Mouse (Mus musculus): ENCODE results near the gene Pqlc2. TPM values are rescaled to one million over a fixed set of nuclear protein-coding genes. Genes with fewer than 3 reads are reported as not detected.

Gene Pqlc2
- total RNA-seq, 2 experiments from 2014 or later: 7.9 to 9.4 TPM

DNA sequence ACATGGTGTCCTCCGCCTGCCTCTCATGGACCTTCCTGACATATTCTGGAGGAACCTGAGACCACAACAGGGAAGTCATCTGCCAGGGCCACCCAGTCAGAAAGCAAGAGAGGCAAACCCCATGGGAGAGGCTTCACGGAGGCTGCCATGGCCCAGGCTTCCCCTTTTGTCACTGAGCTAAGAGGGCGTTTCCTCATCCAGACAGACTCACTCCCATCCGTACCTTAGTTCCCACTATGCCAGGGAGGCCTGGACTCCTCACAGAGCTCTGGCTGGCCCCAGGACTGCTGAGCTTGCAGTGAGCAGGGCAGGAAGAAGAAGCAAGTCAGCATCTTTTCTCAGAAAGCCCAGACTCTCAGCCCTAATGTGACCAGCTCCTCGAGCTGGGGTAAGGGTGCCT is 2.6 kb downstream of the Pqlc2 start:
- no peak for DNase-seq

DNA sequence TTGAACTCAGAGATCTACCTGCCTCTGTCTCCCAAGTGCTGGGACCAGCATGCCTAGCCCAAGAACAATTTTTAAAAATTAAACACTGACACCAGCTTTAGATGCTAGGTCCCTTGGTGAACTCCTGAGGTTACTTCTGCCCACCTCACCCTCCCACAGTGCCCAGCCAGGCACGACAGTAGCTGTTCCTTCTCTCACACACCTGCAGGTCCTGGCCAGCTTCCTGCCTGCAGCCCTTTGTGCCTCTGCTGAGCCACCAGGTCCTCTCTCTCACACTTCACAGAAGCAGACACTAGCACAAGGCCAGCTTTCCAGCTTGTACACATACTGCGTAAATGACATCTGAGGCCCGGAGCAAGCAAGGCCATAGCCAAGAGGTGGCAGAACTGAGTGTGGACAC is 5.0 kb downstream of the Pqlc2 start:
- DNase-seq: no peak

DNA sequence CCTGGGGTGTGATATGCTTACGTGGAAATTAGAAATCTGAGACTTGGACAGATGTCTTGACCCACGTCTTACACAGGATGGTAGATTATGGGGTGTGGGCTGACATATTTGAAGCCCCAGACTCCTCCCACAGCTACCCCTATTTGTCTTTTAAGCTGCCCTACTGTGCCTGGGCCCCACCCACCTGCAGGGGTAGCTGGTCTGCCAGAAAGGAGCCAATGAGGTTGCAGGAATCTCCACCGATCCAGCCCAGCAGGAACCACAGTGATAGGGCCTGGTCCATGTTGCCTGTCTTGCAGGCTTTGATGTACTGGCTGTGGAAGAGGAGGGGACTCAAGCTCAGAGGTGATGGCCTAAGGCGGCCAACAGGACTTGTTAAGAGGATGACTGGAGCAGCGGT is 8.3 kb downstream of the Pqlc2 start:
- DNase-seq: no peak

DNA sequence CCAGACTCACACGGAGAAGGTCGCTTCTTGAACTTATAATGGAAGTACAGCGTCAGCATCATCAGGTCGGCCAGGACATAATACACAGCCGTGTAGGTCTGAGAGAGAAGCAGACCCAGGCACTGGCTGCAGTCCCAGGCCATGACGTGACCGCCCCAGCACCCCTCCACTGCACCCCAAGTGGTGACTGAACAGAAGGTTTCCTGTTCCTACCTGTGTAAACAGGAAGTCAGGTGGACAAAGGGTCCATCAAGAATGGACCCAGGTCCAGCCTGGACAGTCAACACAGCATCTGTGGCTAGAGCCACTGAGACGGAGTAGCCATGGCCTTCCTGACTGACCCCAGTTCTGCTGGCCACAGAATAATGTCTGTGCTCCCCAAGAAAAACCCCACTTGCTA is 8.7 kb downstream of the Pqlc2 start:
- DNase-seq: no peak

DNA sequence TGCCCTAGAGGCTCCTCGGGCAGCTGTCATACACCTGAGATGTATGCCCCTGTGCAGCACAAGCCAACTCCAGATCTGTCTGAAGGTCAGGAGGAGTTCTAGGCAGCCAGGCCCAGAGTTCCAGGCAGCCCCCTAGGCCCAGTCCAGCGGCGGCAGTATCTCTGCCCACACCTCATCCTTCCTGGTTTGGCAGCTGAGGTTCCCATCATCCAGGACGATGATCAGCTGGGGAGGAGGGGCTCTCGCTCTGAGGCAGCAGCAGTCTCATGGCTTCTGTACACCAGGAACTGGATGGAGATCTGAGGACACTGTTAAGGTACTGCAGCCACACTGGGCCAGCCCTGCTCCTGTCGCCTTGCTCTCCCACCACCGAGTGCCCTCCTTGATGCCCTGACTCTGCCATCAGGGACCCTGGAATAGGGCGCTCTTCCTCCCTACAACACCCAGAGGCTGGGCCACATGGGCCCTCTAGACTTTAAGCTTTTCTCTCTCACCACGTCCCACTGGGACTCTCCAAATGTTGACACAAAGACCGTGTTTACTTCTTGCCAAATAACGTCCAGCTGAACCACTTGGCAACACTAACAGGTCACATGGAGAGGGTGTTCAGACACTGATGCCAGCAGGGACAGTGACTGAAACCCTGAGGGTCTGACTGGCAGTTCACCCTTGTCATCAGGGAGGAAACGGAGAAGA is 11.7 kb downstream of the Pqlc2 start:
- no peak for DNase-seq

DNA sequence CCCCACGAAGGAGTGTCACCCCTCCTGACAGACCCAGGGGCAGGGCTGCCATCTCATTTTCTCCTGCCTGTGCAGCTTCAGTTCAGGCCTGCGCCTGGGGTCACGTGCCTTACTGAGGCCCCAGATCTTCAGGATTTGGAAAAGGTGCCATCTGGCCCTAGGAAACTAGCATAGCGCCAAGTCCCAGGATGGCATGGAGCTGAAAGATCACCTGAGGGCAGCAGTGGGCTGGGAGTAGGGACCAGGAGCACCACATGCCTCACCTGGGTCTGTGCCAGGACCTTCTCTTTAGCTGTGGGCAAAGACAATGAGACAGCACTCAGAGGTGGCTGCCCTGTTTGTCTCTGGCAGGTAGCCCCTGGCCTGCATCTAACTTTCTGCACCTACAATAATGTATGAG is 12.9 kb downstream of the Pqlc2 start:
- DNase-seq: peak; percentile 45 to 71

DNA sequence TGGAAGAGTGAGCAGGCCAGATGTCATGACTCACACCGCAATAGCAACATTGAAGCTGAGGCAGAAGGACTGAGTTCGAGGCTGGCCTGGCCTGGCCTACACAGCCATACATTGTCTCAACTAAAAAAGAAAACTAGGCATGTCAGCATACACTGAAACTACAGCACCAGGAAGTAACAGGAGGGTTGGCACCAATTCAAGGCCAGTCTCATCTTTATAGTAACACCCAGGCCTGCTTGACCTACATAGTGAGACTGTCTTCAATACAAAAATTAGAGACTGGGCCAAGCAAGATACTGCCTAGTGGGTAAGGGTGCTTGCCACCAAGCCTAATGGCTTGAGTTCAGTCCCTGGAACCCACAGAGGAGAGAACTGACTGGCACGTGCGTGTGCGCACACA is 18.5 kb downstream of the Pqlc2 start:
- peak in 1 of 2 experiments; percentile 39 for DNase-seq

DNA sequence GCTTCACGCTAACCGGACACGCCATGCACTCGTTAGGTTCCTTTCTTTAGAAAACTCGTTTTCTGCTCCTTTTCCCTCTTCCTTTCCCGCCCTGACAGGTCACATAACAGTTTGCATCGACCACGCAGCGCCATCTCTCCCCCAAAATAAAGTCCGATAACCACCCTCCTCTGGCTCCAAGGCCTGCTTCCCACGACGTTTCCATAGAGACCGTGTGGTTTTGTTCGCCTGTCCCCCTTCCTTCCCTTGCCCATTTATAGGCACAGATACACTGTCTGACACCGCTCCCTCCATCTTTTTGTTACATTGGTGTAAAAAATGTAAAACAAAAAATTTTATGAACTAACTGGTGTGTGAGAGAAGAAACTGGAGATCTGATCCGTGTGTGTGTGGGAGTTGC is 19.4 kb downstream of the Pqlc2 start:
- DNase-seq: no peak

DNA sequence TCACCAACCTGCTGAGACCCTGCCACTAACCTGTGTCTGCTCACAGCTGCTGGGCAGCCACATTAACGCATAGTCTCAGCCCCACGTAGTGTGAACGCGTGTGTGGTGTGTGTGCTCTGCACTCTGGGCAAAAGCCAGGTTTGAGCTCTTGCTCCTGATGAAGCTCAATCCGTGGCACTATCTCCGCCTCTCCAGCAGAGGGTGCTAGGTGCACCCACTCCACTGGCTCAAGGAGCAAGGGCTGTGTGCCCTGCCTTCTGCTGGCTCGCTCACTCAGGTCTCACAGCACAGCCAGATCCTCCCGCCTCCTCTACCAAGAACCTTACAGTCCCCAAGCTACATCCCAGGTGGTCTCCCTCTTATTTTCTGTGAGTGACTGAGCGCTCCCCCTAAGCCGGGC is 21.5 kb downstream of the Pqlc2 start:
- DNase-seq: peak; percentile 58 to 77

DNA sequence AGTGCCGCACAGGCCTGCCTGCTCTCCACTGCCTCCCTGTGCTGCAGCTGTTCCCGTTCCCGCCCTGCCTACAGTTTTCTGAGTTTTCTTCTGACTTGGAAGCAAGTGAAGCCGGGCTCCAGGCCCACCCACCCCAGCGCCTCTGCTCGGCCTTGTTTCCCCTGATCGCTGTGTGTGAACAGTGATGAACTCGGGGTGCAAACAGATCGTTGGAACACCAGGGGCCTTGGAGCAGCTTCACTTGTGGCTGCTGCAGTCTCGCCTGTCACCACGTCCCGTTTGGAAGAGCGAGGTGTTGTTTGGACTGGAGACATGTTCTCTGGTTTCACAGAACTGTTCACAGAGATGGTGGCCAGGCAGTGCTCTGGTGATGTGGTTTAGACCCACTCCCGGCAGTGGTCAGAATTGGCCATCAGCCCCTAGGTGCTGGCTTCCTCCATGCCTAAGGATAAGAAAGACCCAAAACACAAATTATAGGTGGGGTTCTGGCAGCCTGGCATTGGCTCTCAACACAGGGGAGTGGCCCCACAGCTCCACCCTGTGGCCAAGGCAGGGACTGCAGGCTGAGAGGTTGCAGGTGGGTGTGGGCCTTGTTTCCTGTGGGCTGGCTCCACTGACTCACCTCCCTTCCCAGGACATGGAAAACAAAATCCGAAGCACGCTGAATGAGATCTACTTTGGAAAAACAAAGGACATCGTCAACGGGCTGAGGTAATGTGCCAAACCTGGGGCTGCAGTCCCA is 23.2 kb downstream of the Pqlc2 start:
- peak; percentile 88 to 91 for DNase-seq

DNA sequence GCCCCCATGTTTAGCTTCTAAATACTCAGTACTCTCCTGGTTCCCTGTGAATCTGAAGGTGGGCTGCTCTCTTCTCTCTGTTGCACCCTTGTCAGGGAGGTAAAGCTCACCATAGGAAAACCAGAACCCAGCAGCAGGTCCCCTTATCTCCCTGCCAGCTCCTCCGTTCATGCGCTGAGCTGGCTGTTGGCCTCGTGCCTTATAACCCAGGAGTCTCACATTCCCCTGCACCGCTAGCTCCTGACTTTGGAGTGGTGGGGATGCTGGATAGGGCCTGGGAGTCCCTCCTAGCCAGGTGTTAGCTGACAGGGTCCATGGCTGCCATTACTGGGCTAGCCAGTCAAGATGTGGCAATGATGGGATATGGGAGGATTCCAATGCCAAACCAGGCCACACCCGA is 24.3 kb downstream of the Pqlc2 start:
- no peak for DNase-seq

DNA sequence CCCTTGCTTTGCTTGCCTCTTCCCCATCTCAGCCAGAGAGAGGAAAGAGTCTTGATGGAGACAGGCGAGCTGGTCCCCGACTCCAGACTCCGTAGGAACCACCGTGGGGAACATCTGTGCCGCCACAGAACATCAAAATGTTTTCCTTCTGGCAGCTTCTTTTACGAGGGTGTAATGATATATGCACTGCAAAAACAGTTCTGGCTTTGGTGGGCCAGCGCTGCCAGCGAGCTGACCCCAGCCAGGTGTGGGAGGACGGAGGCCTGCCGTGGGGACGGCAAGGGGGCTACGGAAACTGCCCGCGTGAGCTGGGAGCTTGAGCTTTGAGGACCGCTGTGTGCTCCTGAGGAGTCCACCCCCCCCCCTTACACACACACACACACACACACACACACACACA is 25.6 kb downstream of the Pqlc2 start:
- no peak for DNase-seq

DNA sequence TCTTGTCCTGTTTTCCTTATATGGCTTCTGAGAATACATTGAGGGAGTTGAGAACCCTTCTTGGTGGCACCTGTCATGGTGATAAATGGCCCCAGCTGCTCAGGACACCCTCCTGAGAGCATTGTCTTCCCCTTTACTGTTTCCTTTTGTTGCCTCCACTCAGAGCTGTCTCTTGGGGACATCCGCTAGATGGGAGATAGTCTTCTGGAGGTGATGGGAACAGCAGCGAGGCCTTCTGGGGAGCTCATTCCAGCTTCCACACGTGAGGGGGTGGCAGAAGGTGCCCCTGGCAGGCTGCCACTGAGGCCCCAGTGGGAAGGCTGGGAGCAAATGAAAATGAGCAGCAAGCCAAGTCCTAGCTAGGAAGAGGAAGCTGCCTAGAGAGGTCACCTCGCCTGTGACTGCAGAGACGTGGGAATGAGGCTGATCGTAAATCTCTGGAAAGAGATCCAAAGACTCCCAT is 27.5 kb downstream of the Pqlc2 start:
- DNase-seq: peak; percentile 54 to 74

DNA sequence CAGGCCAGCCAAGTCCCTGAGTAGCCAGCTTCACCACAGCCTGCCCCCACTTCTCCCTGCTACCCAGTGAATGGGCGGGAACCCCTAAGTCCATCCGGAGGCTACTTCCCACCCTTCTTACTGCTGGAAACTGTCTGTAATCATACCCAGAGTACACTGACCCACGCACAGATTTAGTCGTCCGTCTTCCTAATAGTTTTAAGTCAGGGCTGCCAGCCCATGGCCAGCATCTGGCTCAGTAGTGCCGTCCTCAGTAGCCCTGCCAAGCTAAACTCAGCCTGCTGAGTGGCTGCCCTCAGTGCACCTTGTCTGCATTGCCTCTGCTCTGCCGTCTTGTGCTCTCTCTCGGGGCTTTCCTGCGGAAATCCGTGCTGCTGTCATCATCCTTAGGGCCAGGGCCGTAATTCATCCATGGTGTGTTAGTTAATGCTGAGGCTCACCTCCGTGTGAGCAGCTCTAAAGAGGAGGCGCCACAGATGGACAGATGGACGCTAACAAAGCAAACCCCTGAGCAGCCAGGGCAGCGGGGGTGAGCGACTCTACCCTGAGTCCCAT is 28.6 kb downstream of the Pqlc2 start:
- DNase-seq: no peak

DNA sequence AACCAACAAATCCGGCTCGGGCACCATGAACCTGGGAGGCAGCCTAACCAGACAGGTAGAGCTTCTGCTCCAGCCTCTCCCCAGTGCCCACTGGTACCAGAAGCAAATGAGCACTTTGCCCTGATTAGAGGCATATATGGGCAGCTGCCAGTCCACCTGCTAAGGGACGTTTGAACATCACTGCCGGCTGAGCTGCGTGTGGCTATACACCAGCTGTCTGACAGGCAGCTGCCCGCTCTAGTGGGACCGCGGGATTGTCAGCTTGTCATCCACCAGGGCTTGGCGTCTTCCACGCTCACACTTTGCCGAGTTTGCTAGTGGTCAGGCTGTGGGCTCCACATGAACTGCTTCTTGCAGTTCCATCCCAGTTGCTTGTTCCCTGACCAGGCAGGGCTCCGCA is 30.0 kb downstream of the Pqlc2 start:
- no peak for DNase-seq

DNA sequence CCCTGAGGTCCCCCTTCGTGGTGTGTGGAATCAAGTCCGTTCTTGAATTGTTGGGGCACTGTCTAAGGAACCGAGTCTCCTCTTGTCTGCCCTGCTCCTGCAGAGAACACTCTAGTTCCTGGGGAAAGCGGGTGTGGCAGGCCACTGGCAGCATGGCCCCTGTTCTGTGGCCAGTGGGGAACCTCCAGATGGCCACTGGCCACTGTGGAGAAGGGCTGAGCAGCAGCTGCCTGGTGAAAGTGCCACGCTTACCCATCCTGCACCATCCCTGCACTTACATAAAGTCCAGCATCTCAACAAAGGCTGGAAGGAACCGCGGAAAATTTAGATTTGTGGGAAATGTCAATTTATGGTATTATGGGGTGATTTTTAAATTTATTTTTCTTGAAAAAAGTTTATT is 34.1 kb downstream of the Pqlc2 start:
- DNase-seq: no peak

DNA sequence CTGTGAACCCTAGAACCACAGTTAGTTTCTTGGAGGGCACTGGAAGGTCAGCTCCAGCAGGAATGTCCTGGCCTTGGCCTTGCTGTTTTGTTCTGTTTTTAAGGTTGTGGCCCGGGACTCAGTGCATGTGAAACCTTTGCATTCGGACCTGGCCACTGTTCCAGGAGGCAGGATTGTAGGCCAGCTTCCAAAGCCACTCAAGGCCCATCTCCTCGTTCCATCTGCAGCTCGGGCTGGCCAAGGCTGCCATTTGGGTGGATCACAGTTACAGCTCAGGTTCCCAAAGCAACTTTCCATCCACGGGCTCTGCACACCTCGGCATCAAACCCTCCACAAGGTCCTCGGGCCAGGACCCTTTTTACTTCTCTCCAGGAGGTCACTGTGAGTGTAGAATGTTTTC is 35.9 kb downstream of the Pqlc2 start:
- DNase-seq: peak in 1 of 2 experiments; percentile 43

DNA sequence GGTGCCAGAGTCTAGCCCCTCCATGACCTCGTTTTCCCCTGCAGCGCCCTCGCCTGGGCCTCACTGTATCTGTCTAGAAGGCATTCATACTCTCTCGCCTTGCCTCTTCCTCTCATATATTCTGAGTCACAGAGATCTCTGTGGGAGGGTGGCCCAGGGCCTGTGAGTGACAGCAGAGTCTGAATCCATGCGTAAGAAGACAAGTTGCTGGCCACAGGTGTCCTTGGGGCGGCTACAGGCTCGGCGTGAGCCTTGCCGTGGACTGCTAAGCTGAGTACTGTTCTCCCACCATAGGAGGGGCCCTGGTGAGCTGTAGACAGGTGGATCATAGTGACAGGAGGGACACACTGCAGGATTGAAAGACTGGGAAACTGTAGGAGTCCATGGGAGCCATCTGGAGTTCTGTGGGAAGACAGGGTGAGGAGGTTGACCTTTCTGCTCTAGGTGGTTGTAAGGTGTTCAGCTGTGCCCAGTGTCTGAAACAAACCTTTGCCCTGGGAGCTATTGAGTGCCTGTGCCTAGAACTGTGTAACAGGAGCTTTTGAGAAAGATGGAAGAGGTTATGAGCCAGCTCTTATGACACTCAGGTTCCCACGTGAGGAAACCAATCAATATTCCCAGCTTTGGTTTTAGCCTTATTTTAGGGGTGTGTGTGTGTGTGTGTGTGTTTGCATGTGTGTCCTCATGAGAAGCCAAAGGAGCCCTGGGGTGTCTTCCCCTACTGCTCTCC is 37.4 kb downstream of the Pqlc2 start:
- peak; percentile 48 to 69 for DNase-seq

DNA sequence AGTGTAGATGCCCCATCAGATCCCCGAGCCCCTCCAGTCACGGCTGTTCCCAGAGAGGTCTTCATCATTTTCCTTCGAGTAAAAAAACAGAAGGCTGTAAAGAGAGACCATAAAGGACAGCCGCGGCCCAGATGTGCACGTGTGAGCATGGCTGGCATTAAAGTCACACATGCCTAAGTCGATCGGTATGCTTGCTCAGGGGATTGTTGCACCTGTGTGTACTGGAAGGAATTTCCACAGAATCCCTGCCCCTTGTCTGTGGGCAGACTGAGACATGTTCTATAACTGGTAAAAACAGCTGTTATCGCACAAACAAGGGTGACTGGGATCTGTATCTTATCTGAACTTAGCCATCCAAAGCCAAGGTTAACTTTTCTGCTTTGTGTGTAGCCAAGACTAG is 38.9 kb downstream of the Pqlc2 start:
- no peak for DNase-seq

DNA sequence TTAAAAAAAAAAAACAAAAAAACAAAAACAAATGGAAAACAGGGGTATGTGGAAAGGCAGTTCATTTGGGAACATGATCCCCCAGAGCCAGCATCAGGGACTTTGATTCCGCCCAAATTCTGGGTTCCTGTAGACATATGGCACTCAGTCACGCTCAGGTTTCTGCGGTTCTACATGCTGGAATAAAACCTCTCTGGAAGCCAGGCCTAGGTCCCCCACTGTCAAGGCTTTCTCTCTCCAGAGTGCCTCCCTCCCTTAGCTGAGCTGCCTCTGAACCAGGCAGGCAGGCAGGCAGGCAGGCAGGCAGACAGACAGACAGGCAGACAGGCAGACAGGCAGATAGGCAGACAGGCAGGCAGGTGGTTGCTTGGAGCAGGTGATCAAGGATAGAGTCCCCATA is 40.3 kb downstream of the Pqlc2 start:
- DNase-seq: no peak

DNA sequence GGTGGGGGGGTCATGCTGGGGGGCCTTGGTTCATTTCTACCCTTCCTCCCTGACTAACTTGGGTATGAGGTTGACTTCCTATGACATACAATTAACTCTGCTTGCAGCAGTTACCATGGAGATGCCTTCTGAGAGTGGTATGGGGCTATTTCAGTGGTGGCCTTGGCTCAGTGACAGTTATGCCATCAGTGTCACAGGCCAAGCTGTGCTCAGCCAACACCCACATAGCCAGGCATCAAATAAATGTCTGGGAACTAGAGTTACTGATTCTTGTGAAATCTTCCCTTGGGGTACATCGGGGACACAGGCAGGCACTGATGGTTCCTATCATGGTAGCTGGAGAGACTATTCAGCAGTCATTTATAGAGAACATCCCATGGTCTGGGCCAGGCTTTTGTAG is 42.3 kb downstream of the Pqlc2 start:
- DNase-seq: peak in 1 of 2 experiments; percentile 40

DNA sequence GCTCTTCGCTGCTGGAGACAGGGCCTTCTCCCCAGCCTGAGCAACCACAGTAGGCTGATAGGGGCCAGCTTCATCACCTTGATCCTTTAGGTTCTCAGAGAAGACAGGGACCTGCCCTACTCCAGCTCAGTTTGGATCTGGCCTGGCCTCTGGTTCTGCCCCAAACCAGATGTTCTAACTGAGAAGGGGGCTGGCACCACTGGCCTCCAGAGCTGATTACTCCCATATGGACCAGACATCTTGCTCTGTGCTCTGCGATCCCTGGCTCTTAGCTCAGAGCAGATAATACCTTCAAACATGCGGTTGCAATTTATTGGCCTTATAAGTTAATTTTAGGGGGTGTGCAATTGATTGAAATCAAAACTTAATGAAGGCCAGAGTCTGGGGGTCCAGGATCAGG is 43.2 kb downstream of the Pqlc2 start:
- no peak for DNase-seq

DNA sequence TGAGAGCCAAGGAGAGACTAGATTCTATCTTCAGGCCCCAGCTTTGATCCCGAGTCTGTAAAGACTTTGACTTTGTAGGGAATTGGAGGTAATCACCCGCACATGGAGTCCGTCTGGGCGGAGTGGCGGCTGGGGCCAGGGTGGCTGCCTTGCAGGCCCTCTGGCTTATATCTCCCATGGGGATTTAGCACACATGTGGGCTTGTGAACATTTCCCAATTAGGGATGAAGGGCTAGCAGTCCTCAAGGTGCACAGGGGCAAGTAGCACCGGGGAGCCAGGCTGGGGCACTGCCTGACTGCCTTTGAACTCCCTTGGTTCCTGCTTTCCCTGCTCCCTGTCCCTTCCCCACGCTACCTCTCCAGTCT is 44.0 kb downstream of the Pqlc2 start:
- DNase-seq: no peak
